15 mouse cellular contexts compared by ENCODE assay signal in genomic region chr2:136854543-136855388, GRCm38 (mm10). TPM values are rescaled to one million over a fixed set of nuclear protein-coding genes. Genes with fewer than 3 reads are reported as not detected.
DNase-seq lines count a peak whose midpoint lies in the region; ATAC-seq and TF ChIP-seq lines count a peak whose summit lies in the region.
"Had no signal": no experiment of that assay in that cellular context is flagged by ENCODE, and none has a peak within 500 bp of the region (broad histone marks: within the 10 kb centered on the region; RNA-seq: fewer than 3 reads in every experiment).

No protein-coding gene starts in this region.

- H3K4me1 ChIP-seq in forebrain, postnatal 0 days (ENCODE audit: insufficient read depth) = no peaks in the 10 kb centered on the region
- peaks cover 18% of the 10 kb centered on the region for H3K4me1 ChIP-seq in midbrain, embryonic 11.5 days (ENCODE audit: control insufficient read depth, insufficient read depth, low read length)
- H3K4me1 ChIP-seq in olfactory bulb, adult 2 months (ENCODE audit: control insufficient read depth, insufficient read depth, low read length) = no peaks in the 10 kb centered on the region
- H3K4me1 ChIP-seq: liver, embryonic 13.5 days had no signal

- no peak overlapping the region for H3K4me3 ChIP-seq in forebrain, postnatal 0 days (ENCODE audit: low read depth, low read length)
- no peak overlapping the region for H3K4me3 ChIP-seq in midbrain, embryonic 11.5 days (ENCODE audit: low read depth, low read length)
- no peak overlapping the region for H3K4me3 ChIP-seq in olfactory bulb, adult 2 months (ENCODE audit: insufficient read depth, low read depth, low read length)
- H3K4me3 ChIP-seq: liver, embryonic 13.5 days had no signal

- no peak for TF ChIP-seq CTCF in forebrain, postnatal 0 days (IDR thresholded peaks at IDR 0.05; ENCODE audit: low read depth)
- no peak for TF ChIP-seq CTCF in olfactory bulb, adult 2 months (IDR thresholded peaks at IDR 0.05; ENCODE audit: insufficient read depth, low read depth, low read length)

- H3K36me3 ChIP-seq in forebrain, postnatal 0 days (ENCODE audit: insufficient read depth) = no peaks in the 10 kb centered on the region
- H3K36me3 ChIP-seq in midbrain, embryonic 11.5 days (ENCODE audit: control insufficient read depth, insufficient read depth, low read length) = no peaks in the 10 kb centered on the region
- H3K36me3 ChIP-seq: liver, embryonic 13.5 days had no signal

- DNase-seq in embryo, embryonic 9.5 days (ENCODE audit: extremely low spot score) = peak; percentile 42
- DNase-seq in forebrain, postnatal 0 days = peak; percentile 11
- peak; percentile 93 for DNase-seq in midbrain, embryonic 11.5 days (ENCODE audit: low spot score, missing footprints)
- no peak for DNase-seq in gastrocnemius, postnatal 36 days
- DNase-seq in heart, adult 9 months (ENCODE audit: low spot score in 2 of 2) = no peak
- DNase-seq: adrenal gland, postnatal 25 days; cerebellum, adult 18-20 months; heart, postnatal 4 days; kidney, postnatal 14 days; liver, embryonic 13.5 days; lung, postnatal 36 days; thymus, postnatal 4 days had no signal

- H3K4me2 ChIP-seq in forebrain, postnatal 0 days (ENCODE audit: low read depth) = no peak overlapping the region
- no peak overlapping the region for H3K4me2 ChIP-seq in midbrain, embryonic 11.5 days
- H3K4me2 ChIP-seq: liver, embryonic 13.5 days had no signal

- no peak overlapping the region for H3K27ac ChIP-seq in forebrain, postnatal 0 days (ENCODE audit: low read depth, low read length)
- peak overlapping the region; percentile 3; the same call in 1 of the 2 replicates for H3K27ac ChIP-seq in midbrain, embryonic 11.5 days (ENCODE audit: low read depth, low read length)
- H3K27ac ChIP-seq in olfactory bulb, adult 2 months (ENCODE audit: insufficient read depth, low read depth, low read length) = peak overlapping the region; percentile 8; the same call in 1 of the 2 replicates
- H3K27ac ChIP-seq: liver, embryonic 13.5 days had no signal

- ATAC-seq in forebrain, postnatal 0 days = peak; percentile 45; the same call in 1 of the 2 replicates
- ATAC-seq in midbrain, embryonic 11.5 days (ENCODE audit: low FRiP score) = peak; percentile 84
- ATAC-seq in erythroblast, adult 5-6 weeks (replicated peaks; ENCODE audit: low FRiP score, poor library complexity, severe bottlenecking) = no peak
- ATAC-seq: Patski had no signal

- WGBS in forebrain, postnatal 0 days = 11% methylated on average over 5 of the region's 5 CpGs
- WGBS in midbrain, embryonic 11.5 days = 11% methylated on average over 5 of the region's 5 CpGs
- WGBS in olfactory bulb, adult 2 months = 21% methylated on average over 5 of the region's 5 CpGs

- intact Hi-C loops in gastrocnemius, postnatal 36 days (cut with DNase I) = no loop called here

- no peaks in the 10 kb centered on the region for H3K9me3 ChIP-seq in forebrain, postnatal 0 days (ENCODE audit: low read length)
- H3K9me3 ChIP-seq in midbrain, embryonic 11.5 days (ENCODE audit: control insufficient read depth, low read length) = no peaks in the 10 kb centered on the region
- H3K9me3 ChIP-seq: liver, embryonic 13.5 days had no signal

- H3K27me3 ChIP-seq in forebrain, postnatal 0 days (ENCODE audit: insufficient read depth, low read length) = no peaks in the 10 kb centered on the region
- H3K27me3 ChIP-seq in midbrain, embryonic 11.5 days (ENCODE audit: control insufficient read depth, insufficient read depth, low read length) = no peaks in the 10 kb centered on the region
- H3K27me3 ChIP-seq: liver, embryonic 13.5 days; Patski had no signal

- TF ChIP-seq POLR2A in olfactory bulb, adult 2 months (IDR thresholded peaks at IDR 0.05; ENCODE audit: insufficient read depth, low read depth, low read length) = no peak

- no peak overlapping the region for H3K9ac ChIP-seq in forebrain, postnatal 0 days
- no peak overlapping the region for H3K9ac ChIP-seq in midbrain, embryonic 11.5 days (ENCODE audit: low read length)
- H3K9ac ChIP-seq: liver, embryonic 13.5 days had no signal

RNA-seq across cellular contexts. Expression of gene AL731706.2, which starts 30.7 kb away (rescaled TPM):
- total RNA-seq in forebrain, postnatal 0 days (2014; rRNA removed) = not detected in 2 replicates
- 8.4 and 16.0 TPM in 2 replicates for polyA plus RNA-seq in forebrain, postnatal 0 days (2015; fragmentation: Nextera tagmentation; extraction: Ambion mirVana)
- 14.0 and 17.3 TPM in 2 replicates for polyA plus RNA-seq in midbrain, embryonic 11.5 days (2014; fragmentation: Nextera tagmentation; extraction: Ambion mirVana)
- polyA plus RNA-seq in olfactory bulb, adult 2 months (2012; ENCODE audit: insufficient read depth, insufficient read length, low replicate concordance, missing spikeins) = not detected in 2 replicates
- 10 to 100 TPM; 14.5 to 32.8 TPM for total RNA-seq in gastrocnemius, postnatal 36 days (2021)
- not detected in 2 replicates for total RNA-seq in erythroblast, adult 5-6 weeks (2015; ENCODE audit: low replicate concordance)
- not detected in 2 replicates for total RNA-seq in erythroblast, adult 5-6 weeks (2017; ENCODE audit: low replicate concordance)

RNA-seq across cellular contexts. Expression of gene Slx4ip, which starts 36.3 kb away (rescaled TPM):
- 8.5 and 13.6 TPM in 2 replicates for total RNA-seq in forebrain, postnatal 0 days (2014; rRNA removed)
- 5.1 and 8.1 TPM in 2 replicates for polyA plus RNA-seq in forebrain, postnatal 0 days (2015; fragmentation: Nextera tagmentation; extraction: Ambion mirVana)
- polyA plus RNA-seq in midbrain, embryonic 11.5 days (2014; fragmentation: Nextera tagmentation; extraction: Ambion mirVana) = 9.6 and 9.9 TPM in 2 replicates
- polyA plus RNA-seq in olfactory bulb, adult 2 months (2012; ENCODE audit: insufficient read depth, insufficient read length, low replicate concordance, missing spikeins) = not detected in 2 replicates
- 1 to 10 TPM; 2.2 to 5.0 TPM for total RNA-seq in gastrocnemius, postnatal 36 days (2021)
- 7.1 and 7.5 TPM in 2 replicates for total RNA-seq in erythroblast, adult 5-6 weeks (2015; ENCODE audit: low replicate concordance)
- total RNA-seq in erythroblast, adult 5-6 weeks (2017; ENCODE audit: low replicate concordance) = 7.5 and 11.3 TPM in 2 replicates

RNA-seq across cellular contexts. Expression of gene AL731706.1, which starts 36.4 kb away (rescaled TPM):
- total RNA-seq in forebrain, postnatal 0 days (2014; rRNA removed) = 4.0 and 12.3 TPM in 2 replicates
- polyA plus RNA-seq in forebrain, postnatal 0 days (2015; fragmentation: Nextera tagmentation; extraction: Ambion mirVana) = 17.6 and 19.3 TPM in 2 replicates
- polyA plus RNA-seq in midbrain, embryonic 11.5 days (2014; fragmentation: Nextera tagmentation; extraction: Ambion mirVana) = 23.4 and 32.1 TPM in 2 replicates
- polyA plus RNA-seq in olfactory bulb, adult 2 months (2012; ENCODE audit: insufficient read depth, insufficient read length, low replicate concordance, missing spikeins) = not detected in 2 replicates
- 10 to 100 TPM; 17.4 to 22.4 TPM for total RNA-seq in gastrocnemius, postnatal 36 days (2021)
- 3.6 TPM in 1 of 2 replicates, not detected in the other for total RNA-seq in erythroblast, adult 5-6 weeks (2015; ENCODE audit: low replicate concordance)
- total RNA-seq in erythroblast, adult 5-6 weeks (2017; ENCODE audit: low replicate concordance) = 2.4 TPM in 1 of 2 replicates, not detected in the other

RNA-seq across cellular contexts. Expression of gene Mkks, which starts 36.4 kb away (rescaled TPM):
- 11.9 and 14.3 TPM in 2 replicates for total RNA-seq in forebrain, postnatal 0 days (2014; rRNA removed)
- 6.4 and 10.3 TPM in 2 replicates for polyA plus RNA-seq in forebrain, postnatal 0 days (2015; fragmentation: Nextera tagmentation; extraction: Ambion mirVana)
- 14.1 and 18.5 TPM in 2 replicates for polyA plus RNA-seq in midbrain, embryonic 11.5 days (2014; fragmentation: Nextera tagmentation; extraction: Ambion mirVana)
- polyA plus RNA-seq in olfactory bulb, adult 2 months (2012; ENCODE audit: insufficient read depth, insufficient read length, low replicate concordance, missing spikeins) = not detected in 2 replicates
- total RNA-seq in gastrocnemius, postnatal 36 days (2021) = 10 to 100 TPM; 28.0 to 30.1 TPM
- total RNA-seq in erythroblast, adult 5-6 weeks (2015; ENCODE audit: low replicate concordance) = 4.2 TPM in 2 replicates
- 1.2 and 7.0 TPM in 2 replicates for total RNA-seq in erythroblast, adult 5-6 weeks (2017; ENCODE audit: low replicate concordance)

Comparison
In these comparisons a context has a peak if more than half of its experiments do, and no peak if none do; other contexts are left out.
1. DNase-seq: peak in embryo, embryonic 9.5 days (single experiment), forebrain, postnatal 0 days (single experiment) and midbrain, embryonic 11.5 days (single experiment); none in gastrocnemius, postnatal 36 days (0 of 2) and heart, adult 9 months (0 of 2).
2. RNA of gene AL731706.2, which starts 30.7 kb away (total RNA-seq): 14.5 to 32.8 TPM in gastrocnemius, postnatal 36 days; not detected in forebrain, postnatal 0 days and not detected in erythroblast, adult 5-6 weeks; every median in the first group is over 10 times any median in the second.